Mouse (Mus musculus): ENCODE data around the gene Prim1.

DNA sequence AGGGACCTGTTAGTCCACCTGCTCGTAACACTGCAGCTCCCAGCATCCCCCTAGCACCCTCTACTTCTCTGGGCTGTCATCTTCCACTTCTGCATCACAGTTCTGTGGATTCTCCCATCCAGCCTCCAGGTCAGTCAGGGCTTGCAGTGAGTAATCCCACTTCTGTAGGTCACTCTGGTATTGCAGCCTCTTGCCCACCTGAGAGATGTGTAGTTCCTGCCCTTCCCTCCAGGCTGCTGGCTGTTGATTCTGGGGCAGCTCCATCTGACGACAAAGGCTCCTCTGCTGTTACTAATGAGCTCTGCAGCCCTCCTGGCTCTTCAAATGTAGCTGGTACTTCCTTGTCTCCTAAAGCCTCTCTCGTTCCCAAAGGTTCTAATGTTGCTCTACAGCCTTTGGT, 24.9 kb downstream of the Prim1 start:
- no peak for TF ChIP-seq CTCF (IDR thresholded peaks at IDR 0.05; ENCODE audit: borderline replicate concordance, extremely low read depth, insufficient read depth, insufficient read length)
- TF ChIP-seq POLR2A (IDR thresholded peaks at IDR 0.05; ENCODE audit: borderline replicate concordance, extremely low read depth, insufficient read depth, insufficient read length, poor library complexity, severe bottlenecking) = no peak
